Mouse (Mus musculus) layer of hippocampus, adult 9-11 months (tissue): ENCODE measurements at regions not wholly inside any gene's neighbourhood (a gene's known extent, or its start where the extent isn't known, plus 50 kb on each side); places are given as distances from the start of the nearest gene placed in this dataset.

ENCODE experiments used
- DNase-seq: peaks from one replicate; pipeline ENCODE4 v3.0.0; 2022

DNA sequence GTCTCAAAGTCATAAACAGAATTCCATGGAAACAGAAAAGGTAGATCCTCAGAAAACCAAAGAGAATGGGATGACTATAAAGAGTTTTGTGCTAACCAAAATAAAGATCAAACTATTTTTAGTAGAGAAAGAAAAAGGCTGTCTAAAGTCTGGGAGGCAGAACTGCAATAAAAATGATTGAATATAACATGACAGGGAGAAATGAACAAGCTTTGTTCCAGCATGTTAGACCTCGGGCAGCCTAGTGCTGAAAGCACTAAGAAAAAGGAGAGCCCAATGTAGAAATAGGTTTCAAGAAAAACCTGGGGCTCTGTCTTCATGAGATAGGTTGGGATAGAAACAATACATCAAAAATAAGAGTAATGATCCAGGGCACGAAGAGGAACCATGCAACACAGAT, 135.4 kb upstream of the Pcdh7 start:
- DNase-seq: no peak

- no peak for DNase-seq
Measured at GRCm38 (mm10) chr5:57587016-57587415, 130.8 kb upstream of the Pcdh7 start.

GRCm38 (mm10) chr5:57595924-57596323, 121.8 kb upstream of the Pcdh7 start:
- DNase-seq: peak; percentile 20

GRCm38 (mm10) chr5:57597043-57597442, 120.7 kb upstream of the Pcdh7 start:
- DNase-seq: no peak

DNA sequence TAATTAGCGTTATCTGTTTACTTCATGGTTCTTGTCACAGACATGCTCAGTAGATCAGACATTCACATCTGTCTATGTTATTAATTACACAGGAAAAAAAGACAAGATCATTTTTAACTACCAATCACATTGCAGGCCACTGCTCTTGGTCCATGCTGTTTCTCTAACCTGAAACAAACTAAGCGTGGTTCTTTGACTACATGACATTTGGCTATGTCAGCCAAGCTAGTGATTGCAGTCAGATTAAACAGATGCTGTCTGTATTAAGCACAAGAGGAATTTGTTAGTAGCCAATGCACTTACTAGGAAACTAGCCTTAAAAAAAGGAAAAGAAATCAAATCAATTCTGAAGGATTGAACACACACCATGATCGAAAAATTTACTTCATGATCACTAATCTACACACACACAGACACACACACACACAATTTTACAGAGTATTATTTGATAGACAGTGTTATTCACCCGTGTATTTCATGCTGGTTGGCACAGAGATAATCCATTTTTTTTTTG, 119.5 kb upstream of the Pcdh7 start:
- DNase-seq: no peak
